Mouse (Mus musculus) embryonic fibroblast, embryonic 13.5 days (primary cell): ENCODE measurements around the gene Zc3hav1.

Source experiments
- CTCF ChIP-seq: IDR thresholded peaks from 2 replicates; pipeline ENCODE4 v1.5.1; 2011; ENCODE audit warnings: mild to moderate bottlenecking, control low read depth, low read length, moderate library complexity, borderline replicate concordance; ENCODE audit not compliant: insufficient read depth
- POLR2A ChIP-seq: IDR thresholded peaks from 2 replicates; pipeline ENCODE4 v1.6.1; 2011; ENCODE audit warnings: low read depth, mild to moderate bottlenecking, control low read depth, low read length, moderate library complexity

DNA sequence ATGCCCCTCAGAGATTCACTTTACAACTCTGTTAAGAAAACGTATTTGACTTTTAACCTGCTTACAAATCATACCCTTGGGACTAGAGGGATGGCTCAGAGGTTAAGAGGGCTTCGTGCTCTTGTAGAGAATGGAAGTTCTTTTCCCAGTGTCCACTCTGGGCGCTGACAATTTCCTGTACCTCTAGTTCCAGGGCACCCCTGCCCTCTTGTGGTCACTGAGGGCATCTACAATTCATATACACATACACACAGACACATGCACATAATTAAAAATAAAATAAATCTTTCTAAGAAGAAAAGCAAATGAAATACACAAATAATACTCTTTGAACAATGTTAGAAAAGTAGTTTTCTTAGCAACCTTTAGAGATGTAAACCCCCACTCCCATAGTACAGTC, 15.5 kb upstream of the Zc3hav1 start:
- no peak for TF ChIP-seq POLR2A
- TF ChIP-seq CTCF = no peak
